Mouse (Mus musculus): ENCODE measurements at regions not wholly inside any gene's neighbourhood (a gene's known extent, or its start where the extent isn't known, plus 50 kb on each side); places are given as distances from the start of the nearest gene placed in this dataset.

DNA sequence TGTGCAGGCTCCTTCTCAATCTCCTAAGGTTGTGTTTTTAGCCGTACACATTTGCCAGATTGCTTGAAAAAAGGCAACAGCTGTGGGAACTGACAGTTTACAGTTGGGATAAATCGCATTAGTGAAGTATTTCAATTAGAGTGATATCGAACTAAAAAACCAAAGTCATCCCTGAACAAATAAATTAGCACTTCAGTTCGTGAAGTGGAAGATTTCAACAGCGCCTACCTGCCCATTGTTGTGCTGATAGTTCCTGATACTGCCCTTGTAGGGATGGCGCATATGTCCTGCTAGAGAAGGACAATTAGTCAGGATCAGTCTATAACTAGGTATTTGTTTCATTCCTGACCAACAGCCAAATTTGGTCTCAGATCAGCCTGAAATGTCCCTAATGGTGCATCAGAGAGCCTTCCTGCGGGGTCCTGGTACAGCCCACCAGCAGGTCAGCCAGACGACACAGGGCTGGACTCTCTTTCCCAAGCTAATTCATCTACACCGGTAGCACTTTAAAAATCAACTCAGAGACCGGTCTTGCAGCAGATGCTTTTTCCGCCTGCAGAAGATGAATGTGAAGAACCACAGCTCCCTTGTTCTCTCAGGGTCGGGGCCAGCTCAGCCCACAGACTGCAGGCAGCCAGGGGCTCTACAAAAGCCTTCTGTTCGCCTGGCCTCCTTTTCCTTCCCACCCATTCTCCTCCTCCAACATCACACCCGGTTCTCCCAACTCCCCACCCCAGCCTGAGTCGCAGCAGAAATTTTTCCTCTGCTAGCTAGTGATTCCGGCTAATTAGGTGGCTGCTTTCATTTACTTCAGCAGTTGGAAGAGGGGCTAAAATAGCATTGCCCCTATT, 146.1 kb downstream of the Psat1 start:
- DNase-seq (ENCODE audit: low spot score in 2 of 2), result peak in 1 of 2 experiments; percentile 3

DNA sequence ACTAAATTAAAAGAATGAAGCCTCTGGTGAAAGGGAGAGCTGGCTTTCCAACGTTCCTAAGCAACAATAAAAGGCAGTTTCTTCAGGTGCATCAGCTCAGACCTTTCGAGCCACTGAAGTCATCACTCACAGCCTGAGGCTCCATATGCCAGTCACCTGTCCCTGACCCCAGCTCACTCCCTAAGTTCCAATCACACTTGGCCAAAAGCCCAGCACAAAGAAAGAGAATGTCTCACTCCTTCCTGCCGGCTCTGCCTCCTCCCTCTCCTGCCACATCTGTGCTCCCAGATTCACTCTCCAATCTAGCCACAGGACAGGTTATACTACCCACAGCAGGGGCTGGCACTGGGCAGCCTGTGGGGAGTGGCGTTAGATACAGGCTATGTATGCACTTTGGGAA, 150.7 kb downstream of the Psat1 start:
- DNase-seq (ENCODE audit: low spot score in 2 of 2), result peak in 1 of 2 experiments; percentile 7

DNA sequence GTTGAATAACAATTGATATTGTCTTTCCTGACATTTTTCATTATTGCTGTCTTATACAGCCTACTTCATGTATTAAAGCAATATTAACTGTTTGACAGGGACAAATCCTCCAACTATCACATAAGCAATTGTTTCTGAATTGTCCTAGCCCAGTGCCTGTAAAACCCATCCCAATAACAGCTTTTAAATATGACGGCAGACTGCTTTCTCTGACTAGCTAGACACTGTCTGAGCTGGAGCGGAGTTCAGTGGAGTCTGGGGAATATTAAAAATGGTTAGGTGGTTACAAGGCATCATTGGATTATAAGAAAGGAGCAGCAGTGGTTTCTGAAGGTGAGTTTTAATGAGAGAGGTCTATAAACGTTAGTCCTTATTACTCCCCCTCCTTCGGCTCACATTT, 155.2 kb downstream of the Psat1 start:
- no peak for DNase-seq (ENCODE audit: low spot score in 2 of 2)

DNA sequence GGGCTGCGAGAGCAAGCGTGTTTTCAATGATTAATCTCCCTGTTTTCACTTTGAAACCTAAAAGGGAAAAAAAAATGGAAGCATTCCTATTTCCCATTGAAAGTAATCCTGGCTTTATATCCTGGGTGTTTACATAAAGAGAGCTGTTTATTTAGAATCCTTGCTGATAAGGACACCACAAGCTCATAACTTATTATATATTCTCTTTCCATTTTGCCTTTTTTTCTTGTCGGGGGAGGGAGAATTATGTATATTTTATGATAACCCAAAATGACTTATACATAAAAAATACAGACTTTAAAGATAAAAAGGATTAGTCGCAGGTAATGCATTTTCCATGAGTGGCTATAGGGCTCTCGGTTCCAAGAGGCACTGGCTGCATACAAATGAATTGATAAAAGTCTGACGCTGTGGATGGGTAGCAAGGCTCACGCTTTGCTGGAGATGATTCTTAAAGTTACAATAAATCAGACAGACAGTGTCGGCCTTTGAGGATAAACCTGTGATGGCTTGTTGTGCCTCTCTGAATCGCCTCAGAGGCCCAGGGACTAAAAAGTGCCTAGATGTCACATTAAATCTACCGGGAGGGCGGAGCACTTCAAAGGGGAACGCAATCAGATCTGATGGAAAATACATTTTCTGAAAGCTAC, 155.7 kb downstream of the Psat1 start:
- DNase-seq (ENCODE audit: low spot score in 2 of 2), result no peak

DNA sequence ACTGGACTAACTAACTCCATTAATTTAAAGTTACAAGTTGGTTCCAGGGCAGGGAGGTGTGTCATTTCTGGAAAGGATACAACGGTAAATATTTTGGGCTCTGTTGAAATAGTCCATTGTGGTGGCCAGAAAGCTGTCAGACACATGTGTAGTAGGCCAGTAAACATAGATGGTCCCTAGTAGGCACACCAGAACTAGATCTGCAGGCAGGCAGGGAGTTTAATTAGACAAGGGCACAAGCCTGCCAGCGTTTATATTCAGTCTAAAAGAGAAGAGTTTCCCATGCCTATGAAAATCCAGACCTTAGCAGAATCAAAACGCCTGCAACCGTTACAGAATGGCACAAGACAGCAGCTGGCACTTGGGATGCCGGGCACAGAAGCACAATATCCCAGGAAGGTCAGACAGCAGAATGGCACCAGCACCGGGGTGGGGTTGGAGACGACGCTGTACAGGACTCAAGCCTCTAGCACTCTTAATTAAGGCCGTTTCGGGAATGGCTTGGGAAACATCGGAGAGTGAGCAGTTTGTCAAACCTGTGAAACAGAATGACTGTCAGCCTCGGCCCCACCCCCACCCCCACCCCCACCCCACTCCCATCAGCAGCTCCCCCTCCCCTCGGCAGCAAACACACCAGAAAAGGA, 156.4 kb downstream of the Psat1 start:
- no peak for DNase-seq (ENCODE audit: low spot score in 2 of 2)

DNA sequence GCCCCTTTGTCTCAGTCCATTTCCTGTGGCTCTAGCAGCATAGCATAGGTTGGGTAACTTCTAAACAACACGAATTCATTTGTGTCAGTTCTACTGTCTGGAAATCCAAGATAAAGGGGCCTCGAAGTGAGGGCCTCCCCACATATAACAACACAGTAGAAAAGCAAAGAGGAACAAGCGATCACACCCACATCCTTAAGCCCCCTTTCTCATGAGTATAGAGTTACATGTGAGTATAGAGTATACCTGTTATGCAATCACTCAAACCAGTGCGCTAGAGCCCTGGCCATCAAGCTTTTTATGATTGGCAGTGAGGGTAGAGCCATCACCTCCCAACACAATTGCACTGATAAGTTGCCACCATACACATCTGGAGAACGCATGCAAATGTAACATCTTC, 157.4 kb downstream of the Psat1 start:
- DNase-seq (ENCODE audit: low spot score in 2 of 2), result no peak

DNA sequence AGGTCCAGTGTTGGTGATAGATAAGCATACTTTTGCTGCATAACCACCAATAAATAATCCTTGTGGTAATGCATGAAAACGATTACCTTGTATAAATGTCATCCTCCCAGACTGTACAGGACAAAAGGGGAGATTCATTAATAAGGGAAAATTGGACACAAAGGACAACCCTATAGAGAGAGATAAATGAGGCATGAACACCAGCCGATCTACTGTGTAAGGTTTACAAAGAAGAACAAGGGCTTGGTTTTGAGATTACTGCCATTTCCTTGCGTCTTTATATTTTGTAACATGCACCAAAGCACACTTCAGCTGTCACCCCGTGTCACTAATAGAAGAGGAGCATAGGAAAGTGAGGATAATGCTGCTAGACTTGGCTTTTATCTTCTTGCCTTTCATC, 162.5 kb downstream of the Psat1 start:
- DNase-seq (ENCODE audit: low spot score in 2 of 2), result no peak

DNA sequence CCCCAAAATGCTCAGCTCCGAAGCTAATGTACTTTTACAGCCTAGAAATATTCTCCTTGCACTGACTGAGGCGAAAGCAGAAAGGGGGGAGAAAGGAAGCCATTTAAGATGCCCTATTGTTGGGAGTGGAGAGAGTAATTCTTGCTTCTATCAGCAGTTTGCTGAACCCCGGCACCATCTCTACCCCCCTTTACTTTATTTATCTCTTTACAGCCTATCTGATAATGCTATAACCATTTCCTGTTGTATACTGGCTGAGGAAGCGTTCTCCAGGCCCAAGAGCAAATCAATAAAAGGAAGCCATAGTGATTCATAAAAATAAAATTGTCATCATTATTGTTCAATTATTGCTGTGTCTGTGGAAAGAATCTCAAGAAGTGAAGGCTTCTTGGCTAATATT, 177.5 kb downstream of the Psat1 start:
- no peak for DNase-seq (ENCODE audit: low spot score in 2 of 2)

DNA sequence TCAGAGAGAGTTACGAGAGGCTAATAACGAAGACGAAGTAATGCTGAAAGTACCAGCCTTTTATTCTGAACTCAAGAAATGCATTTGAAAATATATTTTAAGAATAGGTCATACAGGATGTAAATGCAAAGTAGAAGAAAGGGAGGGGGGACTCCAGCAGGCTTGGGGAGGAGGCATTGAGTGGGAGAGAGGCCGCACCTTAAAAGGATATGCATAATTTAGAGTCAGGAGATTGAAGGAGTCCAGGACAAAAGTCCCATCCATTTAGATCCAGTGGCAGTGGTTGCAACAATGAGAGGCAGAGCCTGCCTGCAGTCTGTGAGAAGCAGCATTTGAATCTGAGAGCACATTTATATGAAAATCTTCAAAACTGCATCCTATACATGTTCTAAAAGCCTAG, 186.1 kb downstream of the Psat1 start:
- DNase-seq (ENCODE audit: low spot score in 2 of 2), result no peak

DNA sequence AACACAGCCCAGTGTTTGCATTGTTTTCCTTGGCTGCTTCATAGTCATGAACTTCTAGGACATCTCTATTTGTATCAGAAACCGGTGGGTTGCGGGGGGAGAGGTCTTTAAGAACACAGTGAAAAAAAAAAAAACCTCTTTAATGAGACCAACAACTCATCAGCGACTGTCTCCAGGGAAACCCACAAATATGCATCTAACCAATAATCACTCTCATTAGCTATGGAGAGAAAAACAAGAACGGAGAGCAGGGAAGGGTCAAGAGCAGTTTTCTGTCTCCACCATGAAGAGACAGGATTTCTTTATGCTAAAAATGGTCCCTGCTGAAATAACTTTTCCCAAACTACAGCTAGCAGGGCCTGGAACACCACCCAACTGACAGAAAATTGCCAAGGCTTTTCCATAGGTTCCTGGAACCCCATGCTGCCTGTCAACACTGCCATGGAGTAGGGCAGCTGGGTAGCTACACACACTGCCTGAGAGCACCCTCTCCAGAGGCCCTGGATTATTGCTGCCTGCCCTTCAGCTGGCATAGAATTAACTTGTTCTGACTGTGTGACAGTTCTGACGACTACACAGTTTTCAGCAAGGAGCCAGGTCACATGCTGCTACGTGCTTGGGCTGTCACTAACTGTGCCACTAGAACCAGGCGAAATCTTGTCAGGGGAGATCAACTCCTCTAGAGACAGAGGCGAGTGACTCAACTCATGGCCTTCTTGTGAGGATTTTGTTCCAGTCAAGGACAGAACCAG, 201.9 kb downstream of the Psat1 start:
- peak in 1 of 2 experiments; percentile 20 for DNase-seq (ENCODE audit: low spot score in 2 of 2)

DNA sequence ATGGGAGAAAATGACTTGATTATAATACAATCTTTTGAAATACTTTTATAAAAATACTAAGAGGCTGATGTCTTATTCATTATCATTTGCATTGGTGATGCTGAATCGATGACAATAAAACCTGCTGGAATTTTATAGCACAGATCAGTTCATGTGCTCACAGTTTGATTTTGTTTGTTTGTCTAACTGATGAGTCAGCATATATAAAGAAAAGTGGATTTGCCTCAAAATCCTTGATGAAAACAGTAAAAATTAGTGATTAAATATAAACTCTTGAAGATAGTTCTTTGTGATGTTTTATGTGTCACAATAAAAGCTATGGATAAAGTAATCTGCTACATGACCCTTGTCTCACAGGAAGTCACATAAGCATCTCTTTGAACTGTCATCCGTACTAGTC, 210.9 kb downstream of the Psat1 start:
- no peak for DNase-seq (ENCODE audit: low spot score in 2 of 2)

DNA sequence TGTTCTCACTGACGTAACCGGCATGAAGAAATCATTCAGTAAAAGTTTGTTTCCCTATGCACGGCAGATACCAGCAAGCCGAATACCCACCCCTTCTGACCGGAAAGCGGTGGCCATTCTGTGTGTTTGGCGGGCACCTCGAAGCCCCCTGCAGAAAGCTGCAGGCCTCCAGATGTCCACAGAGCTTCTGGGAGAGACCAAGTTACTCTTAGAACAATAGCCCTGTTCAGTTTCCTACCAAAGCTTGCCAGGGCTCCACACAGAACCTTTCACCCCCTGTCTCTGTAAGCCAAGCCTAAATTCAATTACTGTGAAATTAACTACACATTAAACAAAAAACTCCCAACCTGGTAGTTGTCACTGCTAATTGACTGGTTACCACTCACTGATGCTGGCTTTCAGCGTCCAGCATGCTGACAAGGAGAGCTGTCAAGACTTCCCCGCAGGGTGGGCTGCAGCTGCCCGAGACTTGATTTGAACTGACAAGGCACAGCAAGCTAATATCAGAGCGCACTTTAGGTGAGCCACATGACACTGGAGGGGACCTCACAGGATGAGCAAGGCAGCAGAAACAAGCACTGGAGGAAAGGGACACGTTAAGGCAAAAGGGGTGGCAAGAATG, 220.2 kb downstream of the Psat1 start:
- DNase-seq (ENCODE audit: low spot score in 2 of 2), result no peak

DNA sequence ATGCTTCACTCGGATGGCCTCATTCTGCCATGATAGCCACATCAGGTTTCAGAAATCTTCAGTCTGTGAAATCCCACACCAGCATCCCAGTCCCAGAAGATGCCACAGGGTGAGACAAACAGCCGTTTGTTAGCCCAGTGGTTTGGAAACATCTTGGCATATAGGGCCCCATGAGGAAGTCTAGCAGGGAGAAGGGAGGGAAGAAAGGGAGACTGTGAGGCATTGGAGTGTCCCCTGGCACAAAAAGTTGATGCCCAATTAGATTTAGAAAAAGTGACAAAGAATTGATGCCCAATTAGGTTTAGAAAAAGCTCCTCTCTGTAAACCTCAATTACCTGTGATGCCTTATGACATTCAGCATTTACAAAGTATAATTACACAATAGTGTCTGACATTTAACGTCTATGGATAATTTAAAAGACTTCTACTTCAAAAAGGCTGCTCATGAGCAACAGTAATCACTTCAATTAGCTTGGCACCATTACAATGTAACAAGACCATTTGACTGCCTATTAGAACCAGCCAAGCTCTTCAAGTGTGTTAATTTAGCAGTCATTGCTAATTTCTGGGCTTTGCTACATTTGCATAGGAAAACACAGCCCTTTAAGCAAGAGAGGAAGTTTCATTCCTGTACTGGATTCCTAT, 254.6 kb downstream of the Psat1 start:
- DNase-seq (ENCODE audit: low spot score in 2 of 2), result no peak

DNA sequence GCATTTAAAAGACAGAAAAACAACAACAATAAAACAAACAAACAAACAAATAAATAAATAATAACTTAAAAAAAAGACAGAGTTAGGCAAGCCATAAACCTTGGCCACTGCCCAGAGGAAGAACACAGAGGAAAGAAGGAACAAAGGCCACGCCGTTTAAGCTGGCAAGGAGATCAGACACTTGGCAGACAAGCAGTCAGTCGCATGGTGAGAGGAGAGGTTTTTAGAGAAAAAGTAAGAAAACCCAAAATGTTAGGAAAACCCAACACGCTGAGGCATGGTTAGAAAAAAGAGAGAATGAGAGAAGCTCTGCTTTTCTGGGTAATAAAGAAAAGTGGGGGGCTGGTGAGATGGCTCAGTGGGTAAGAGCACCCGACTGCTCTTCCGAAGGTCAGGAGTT, 277.1 kb downstream of the Psat1 start:
- no peak for DNase-seq (ENCODE audit: low spot score in 2 of 2)

DNA sequence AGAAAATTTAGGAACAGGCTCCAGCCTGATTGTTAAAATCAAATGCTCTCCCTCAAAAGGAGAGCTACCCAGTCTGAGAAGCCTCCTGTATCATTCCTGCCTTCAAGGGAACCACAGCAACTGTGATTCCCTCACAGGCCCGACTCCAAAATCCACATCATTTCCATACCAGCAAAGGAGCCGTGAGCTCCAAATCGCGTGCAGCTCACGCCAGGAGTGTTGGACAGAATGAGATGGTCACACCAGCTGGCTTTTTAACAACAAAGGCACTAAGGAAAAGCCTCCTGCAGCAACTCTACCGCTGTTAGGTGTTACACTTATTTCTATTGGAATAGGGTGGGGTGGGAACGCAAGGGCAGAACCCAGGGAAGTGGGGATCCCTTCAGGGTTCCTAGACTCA, 277.6 kb downstream of the Psat1 start:
- DNase-seq (ENCODE audit: low spot score in 2 of 2), result no peak

DNA sequence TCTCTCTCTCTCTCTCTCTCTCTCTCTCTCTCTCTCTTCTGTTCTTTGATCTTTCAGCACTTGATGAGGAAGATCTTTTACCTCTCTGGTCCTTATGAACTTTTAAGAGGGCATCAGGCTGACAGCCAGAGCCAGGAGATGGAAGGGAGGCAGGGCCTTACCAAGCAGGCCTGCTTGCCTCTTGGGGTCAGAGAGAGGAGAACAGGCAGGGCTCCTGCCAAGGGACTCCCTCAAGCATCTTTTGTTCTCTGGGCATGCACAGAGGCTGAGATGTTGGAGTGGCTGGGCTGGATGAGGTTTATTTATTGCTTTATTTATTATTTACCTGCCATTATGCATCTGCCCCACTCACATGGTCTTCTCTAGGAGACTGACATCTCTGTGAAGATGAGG, 278.5 kb downstream of the Psat1 start:
- no peak for DNase-seq (ENCODE audit: low spot score in 2 of 2)

DNA sequence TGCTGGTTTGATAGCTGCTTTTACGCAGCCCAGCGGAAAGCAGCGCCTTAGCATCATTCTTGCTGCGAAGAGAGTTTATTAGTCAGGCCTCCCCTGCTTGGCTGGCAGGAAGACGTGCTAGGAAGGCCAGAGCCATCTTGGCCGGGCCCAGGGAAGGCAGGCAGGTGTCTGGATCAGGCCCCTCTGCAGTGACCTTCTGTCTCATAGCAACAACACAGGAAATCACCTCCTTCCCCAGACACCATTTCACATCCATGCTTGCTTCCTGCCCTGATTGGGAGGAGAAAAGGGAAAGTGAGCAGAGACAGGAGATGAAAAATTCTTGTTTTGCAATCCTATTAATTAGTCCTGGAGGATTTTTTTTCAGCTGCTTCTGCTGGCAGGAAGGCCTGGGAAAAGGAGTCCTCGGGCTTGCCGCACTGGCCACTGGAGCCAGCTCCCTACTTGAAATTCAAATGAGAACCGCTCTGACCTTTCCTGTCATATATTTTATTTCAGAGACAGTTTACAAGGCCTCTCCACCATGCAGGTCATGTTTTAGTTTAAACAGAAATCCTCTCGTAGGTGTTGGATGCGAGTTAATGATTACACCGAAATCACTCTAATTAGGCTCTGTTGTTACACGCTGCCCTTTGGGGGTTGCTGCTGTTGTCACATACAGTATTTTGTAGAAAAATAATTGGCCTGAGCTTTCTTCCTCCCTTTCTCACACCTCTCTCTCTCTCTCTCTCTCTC, 279.1 kb downstream of the Psat1 start:
- DNase-seq (ENCODE audit: low spot score in 2 of 2), result no peak

DNA sequence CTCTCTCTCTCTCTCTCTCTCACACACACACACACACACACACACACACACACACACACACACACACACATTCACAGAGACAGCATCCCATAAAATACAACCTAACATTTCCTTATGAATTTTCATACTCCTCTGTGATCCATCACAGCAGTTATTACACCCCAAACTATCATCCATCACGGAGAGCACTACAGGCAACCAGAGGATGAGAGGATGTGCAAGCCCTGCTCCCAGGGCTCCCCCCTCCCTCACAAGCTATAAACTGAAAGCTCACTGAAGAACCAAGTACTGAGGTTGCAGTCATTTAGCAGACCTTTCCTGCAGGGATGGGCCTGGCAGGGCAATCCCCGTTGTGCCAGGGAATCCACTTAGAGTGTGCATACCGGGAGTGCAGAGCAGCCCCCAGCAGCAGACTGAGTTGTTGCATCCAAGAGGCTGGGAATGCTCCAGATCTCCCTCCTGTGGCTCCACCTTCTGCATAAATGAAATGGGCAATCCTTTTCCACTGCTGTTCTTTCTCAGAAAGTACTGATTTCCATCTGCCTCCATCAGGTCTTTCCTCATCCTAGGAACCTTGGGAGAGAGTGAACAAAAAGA, 283.4 kb downstream of the Psat1 start:
- DNase-seq (ENCODE audit: low spot score in 2 of 2), result no peak

DNA sequence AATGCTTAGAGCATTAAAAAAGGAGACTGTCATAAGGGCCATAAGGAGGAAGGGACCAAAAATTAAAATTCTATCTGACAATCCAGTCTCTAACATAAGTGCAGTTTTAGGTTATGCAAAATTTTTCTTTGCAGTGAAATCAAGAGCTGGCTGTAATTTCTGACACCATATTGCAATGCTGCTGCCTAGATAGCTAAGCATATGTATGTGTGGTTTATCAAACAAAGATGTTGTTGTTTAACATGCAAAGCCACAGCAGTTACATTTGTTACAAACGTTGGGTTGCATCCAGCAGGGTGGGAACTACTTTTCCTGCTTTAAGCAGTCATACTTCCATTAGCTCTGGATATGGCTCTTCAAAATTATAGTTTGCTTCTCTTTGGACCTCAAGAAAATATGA, 288.5 kb downstream of the Psat1 start:
- DNase-seq (ENCODE audit: low spot score in 2 of 2), result no peak

DNA sequence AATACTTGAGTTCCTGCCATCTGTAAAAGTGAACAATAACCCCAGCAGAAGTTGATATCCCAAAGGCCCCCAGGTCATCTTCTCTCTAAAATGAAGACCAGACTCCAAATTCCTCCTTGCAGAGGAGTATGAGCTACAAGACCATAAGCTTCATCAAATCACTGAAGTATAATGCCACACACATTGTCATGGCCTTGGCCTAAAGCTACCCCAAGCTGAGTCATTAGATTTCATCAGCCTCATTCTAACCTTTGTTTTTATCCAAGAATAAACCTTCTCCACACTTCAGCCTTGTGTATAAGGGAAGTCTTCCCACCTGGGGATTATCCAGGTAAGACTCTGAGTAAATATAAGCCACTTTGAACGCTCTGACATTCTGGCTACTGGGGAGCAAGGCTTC, 289.3 kb downstream of the Psat1 start:
- no peak for DNase-seq (ENCODE audit: low spot score in 2 of 2)

Measured in adrenal gland, adult 18-20 months (tissue).